In the genomic region with DNA sequence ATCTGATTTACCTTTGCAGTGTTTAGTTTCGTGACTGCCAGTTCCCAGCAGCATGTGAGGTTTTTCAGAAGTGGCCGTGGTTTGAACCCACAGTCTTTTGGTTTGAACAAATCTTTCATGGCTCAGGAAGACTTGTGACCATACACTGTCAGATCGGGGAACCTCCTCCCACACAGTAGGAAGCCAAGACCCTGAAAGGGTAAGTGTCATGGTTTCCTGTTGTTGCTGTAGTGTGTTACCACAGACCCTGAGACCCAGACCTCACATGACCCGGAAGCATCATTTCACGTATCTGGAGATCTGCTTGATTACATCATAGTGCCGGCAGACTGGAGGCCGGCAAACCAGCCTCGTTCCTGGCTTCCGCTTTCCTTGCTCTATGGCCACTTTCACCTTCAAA, we compare ENCODE assay signal across 13 mouse cellular contexts. TPM values are rescaled to one million over a fixed set of nuclear protein-coding genes. Genes with fewer than 3 reads are reported as not detected.
DNase-seq lines count a peak whose midpoint lies in the region; ATAC-seq and TF ChIP-seq lines count a peak whose summit lies in the region.
"Had no signal": no experiment of that assay in that cellular context is flagged by ENCODE, and none has a peak within 500 bp of the region (broad histone marks: within the 10 kb centered on the region; RNA-seq: fewer than 3 reads in every experiment).

No protein-coding gene starts in this region.

- no peak for TF ChIP-seq EP300 in liver, embryonic 14.5 days (IDR thresholded peaks at IDR 0.05; ENCODE audit: low read depth)

- H3K4me3 ChIP-seq in liver, embryonic 14.5 days (ENCODE audit: insufficient read depth in 1 of 2, low read depth in 2 of 2, low read length in 2 of 2), result no peak overlapping the region
- no peak overlapping the region for H3K4me3 ChIP-seq in liver, embryonic 11.5 days (ENCODE audit: low read depth, low read length)
- no peak overlapping the region for H3K4me3 ChIP-seq in limb, embryonic 10.5 days
- H3K4me3 ChIP-seq: limb, embryonic 13.5 days had no signal

- H3K27ac ChIP-seq in liver, embryonic 14.5 days, result no peak overlapping the region
- no peak overlapping the region for H3K27ac ChIP-seq in liver, embryonic 11.5 days (ENCODE audit: low read depth, low read length)
- H3K27ac ChIP-seq in limb, embryonic 10.5 days, result no peak overlapping the region
- H3K27ac ChIP-seq: limb, embryonic 13.5 days had no signal

- ATAC-seq in liver, embryonic 14.5 days (ENCODE audit: insufficient read depth), result no peak
- ATAC-seq in liver, embryonic 11.5 days (replicated peaks; ENCODE audit: low FRiP score), result no peak

- no peak overlapping the region for H3K9ac ChIP-seq in liver, embryonic 14.5 days (replicated peaks)
- no peak overlapping the region for H3K9ac ChIP-seq in liver, embryonic 11.5 days (ENCODE audit: low read depth, low read length)
- H3K9ac ChIP-seq: limb, embryonic 13.5 days had no signal

- H3K4me2 ChIP-seq in liver, embryonic 14.5 days (ENCODE audit: low read depth), result no peak overlapping the region
- H3K4me2 ChIP-seq in liver, embryonic 11.5 days, result no peak overlapping the region
- H3K4me2 ChIP-seq: limb, embryonic 13.5 days had no signal

- H3K4me1 ChIP-seq in liver, embryonic 14.5 days (replicated peaks; ENCODE audit: control insufficient read depth in 2 of 2, insufficient read depth in 2 of 2, low read length in 1 of 2), result no peaks in the 10 kb centered on the region
- no peaks in the 10 kb centered on the region for H3K4me1 ChIP-seq in liver, embryonic 11.5 days (replicated peaks; ENCODE audit: control insufficient read depth, insufficient read depth, low read length)
- no peaks in the 10 kb centered on the region for H3K4me1 ChIP-seq in limb, embryonic 10.5 days
- H3K4me1 ChIP-seq: limb, embryonic 13.5 days had no signal

- no peak for TF ChIP-seq CTCF in liver, embryonic 14.5 days (IDR thresholded peaks at IDR 0.05; ENCODE audit: low read depth)

- WGBS in liver, embryonic 14.5 days (ENCODE audit: insufficient replicate concordance), result 15% methylated on average over 9 of the region's 9 CpGs
- 46% methylated on average over 9 of the region's 9 CpGs for WGBS in liver, embryonic 11.5 days
- 89% methylated on average over 9 of the region's 9 CpGs for WGBS in limb, embryonic 10.5 days

- no peaks in the 10 kb centered on the region for H3K9me3 ChIP-seq in liver, embryonic 14.5 days (ENCODE audit: control insufficient read depth, low read length)
- no peaks in the 10 kb centered on the region for H3K9me3 ChIP-seq in liver, embryonic 11.5 days (ENCODE audit: control insufficient read depth, low read length)
- H3K9me3 ChIP-seq in limb, embryonic 10.5 days (replicated peaks), result no peaks in the 10 kb centered on the region
- H3K9me3 ChIP-seq: limb, embryonic 13.5 days had no signal

- no peaks in the 10 kb centered on the region for H3K27me3 ChIP-seq in liver, embryonic 14.5 days (ENCODE audit: control insufficient read depth, insufficient read depth, low read length)
- H3K27me3 ChIP-seq in liver, embryonic 11.5 days (replicated peaks; ENCODE audit: control insufficient read depth, insufficient read depth, low read length), result no peaks in the 10 kb centered on the region
- H3K27me3 ChIP-seq in splenic B cell, adult 2 months (ENCODE audit: control insufficient read depth, insufficient read depth, low read length, poor library complexity, severe bottlenecking), result no peaks in the 10 kb centered on the region
- no peaks in the 10 kb centered on the region for H3K27me3 ChIP-seq in limb, embryonic 10.5 days (ENCODE audit: low read depth, poor library complexity, severe bottlenecking)
- H3K27me3 ChIP-seq: limb, embryonic 13.5 days had no signal

- H3K36me3 ChIP-seq in liver, embryonic 14.5 days (replicated peaks; ENCODE audit: control insufficient read depth, insufficient read depth, low read depth), result no peaks in the 10 kb centered on the region
- no peaks in the 10 kb centered on the region for H3K36me3 ChIP-seq in liver, embryonic 11.5 days (ENCODE audit: control insufficient read depth, insufficient read depth, low read length)
- H3K36me3 ChIP-seq in splenic B cell, adult 2 months (ENCODE audit: control insufficient read depth, insufficient read depth, low read length, poor library complexity, severe bottlenecking), result no peaks in the 10 kb centered on the region
- H3K36me3 ChIP-seq in limb, embryonic 10.5 days, result no peaks in the 10 kb centered on the region
- H3K36me3 ChIP-seq: limb, embryonic 13.5 days had no signal

- peak in 2 of 3 experiments; percentile 26 to 31 for DNase-seq in liver, embryonic 14.5 days (ENCODE audit: low read depth in 3 of 3, low spot score in 3 of 3)
- DNase-seq in liver, embryonic 11.5 days (ENCODE audit: low spot score), result no peak
- DNase-seq in ZHBTc4 (ENCODE audit: low read depth, low spot score), result peak; percentile 30
- peak; percentile 39 for DNase-seq in lung, postnatal 36 days
- peak; percentile 90 for DNase-seq in splenic B cell, adult 2 months (ENCODE audit: low read depth, low spot score)
- no peak for DNase-seq in cerebellum, postnatal 25 days
- no peak for DNase-seq in adrenal gland, postnatal 25 days
- no peak for DNase-seq in limb, embryonic 10.5 days (ENCODE audit: low spot score)
- DNase-seq: adrenal gland, postnatal 36 days had no signal

RNA-seq across cellular contexts. Expression of a gene that starts 21.7 kb away (rescaled TPM):
- 29.5 and 36.7 TPM in 2 replicates for polyA plus RNA-seq in liver, embryonic 14.5 days (2012; rRNA removed)
- 27.1 and 37.9 TPM in 2 replicates for polyA plus RNA-seq in liver, embryonic 14.5 days (2014; fragmentation: Nextera tagmentation; extraction: Ambion mirVana)
- polyA plus RNA-seq in liver, embryonic 11.5 days (2014; fragmentation: Nextera tagmentation; extraction: Ambion mirVana), result 4.7 and 7.4 TPM in 2 replicates
- total RNA-seq in adrenal gland, postnatal 25 days (2021), result not detected in 2 replicates
- not detected in 2 replicates for polyA plus RNA-seq in limb, embryonic 10.5 days (2016; fragmentation: Nextera tagmentation; extraction: Ambion mirVana)
- total RNA-seq: adrenal gland, postnatal 36 days; heart, adult 18-20 months; layer of hippocampus, adult 18-20 months; MEL had no signal

Comparison
In these comparisons a context has a peak if more than half of its experiments do, and no peak if none do; other contexts are left out.
1. DNase-seq: peak in liver, embryonic 14.5 days (2 of 3), ZHBTc4 (single experiment), lung, postnatal 36 days (single experiment) and splenic B cell, adult 2 months (single experiment); none in liver, embryonic 11.5 days (single experiment), cerebellum, postnatal 25 days (0 of 2), adrenal gland, postnatal 25 days (single experiment) and limb, embryonic 10.5 days (single experiment).